Mouse (Mus musculus): ENCODE results near the gene Klhdc2. TPM values are rescaled to one million over a fixed set of nuclear protein-coding genes. Genes with fewer than 3 reads are reported as not detected.

Gene Klhdc2
- polyA plus RNA-seq, 1 experiment from 2014 or later, result 54.2 TPM

GRCm38 (mm10) chr12:69297411-69298150, 1.1 kb downstream of the Klhdc2 start:
- 17% methylated on average over 20 of the region's 20 CpGs for WGBS (ENCODE audit: insufficient replicate concordance)
- Histone ChIP-seq H3K4me1 (ENCODE audit: insufficient read depth) (peaks cover 30% of the 10 kb centered on the region), H3K9me3 (ENCODE audit: low read length) (no peaks in the 10 kb centered on the region), H3K27me3 (ENCODE audit: insufficient read depth, low read length) (no peaks in the 10 kb centered on the region), H3K27ac (ENCODE audit: low read depth) (peak overlapping the region; percentile 97), H3K4me2 (ENCODE audit: low read depth, low read length) (peak overlapping the region; percentile 77), H3K4me3 (ENCODE audit: low read depth, low read length) (peak overlapping the region; percentile 94), H3K36me3 (replicated peaks; ENCODE audit: insufficient read depth, low read length) (peaks cover 24% of the 10 kb centered on the region), H3K9ac (replicated peaks) (peak overlapping the region; percentile 97)
- no peak for DNase-seq
- TF ChIP-seq EP300 (IDR thresholded peaks at IDR 0.05; ENCODE audit: low read depth) (no peak), CTCF (IDR thresholded peaks at IDR 0.05; ENCODE audit: low read depth) (no peak)
- ATAC-seq, result no peak

DNA sequence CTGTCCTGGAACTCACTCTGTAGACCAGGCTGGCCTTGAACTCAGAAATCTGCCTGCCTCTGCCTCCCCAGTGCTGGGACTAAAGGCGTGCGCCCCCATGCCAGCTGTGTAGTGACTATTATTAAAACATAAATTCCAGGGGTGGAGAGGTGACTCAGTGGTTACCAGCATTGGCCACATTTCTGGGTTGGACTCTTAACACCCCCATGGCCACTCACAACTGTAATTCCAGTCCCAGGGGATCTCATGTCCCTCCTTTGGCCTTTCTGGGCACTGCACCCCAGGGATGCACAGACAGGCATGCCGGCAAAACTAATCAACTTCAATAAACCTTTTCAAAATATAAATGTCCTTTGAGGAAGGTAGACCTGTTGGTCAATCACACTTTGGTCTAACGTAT, 1.8 kb downstream of the Klhdc2 start:
- Histone ChIP-seq H3K4me3 (ENCODE audit: low read depth, low read length) (peak overlapping the region; percentile 94), H3K9ac (replicated peaks) (0 out of 2 replicates have a peak overlapping the region, but pooled peaks have one; percentile 4), H3K4me2 (ENCODE audit: low read depth, low read length) (peak overlapping the region; percentile 77), H3K27me3 (ENCODE audit: insufficient read depth, low read length) (no peaks in the 10 kb centered on the region), H3K4me1 (ENCODE audit: insufficient read depth) (peaks cover 28% of the 10 kb centered on the region), H3K9me3 (ENCODE audit: low read length) (no peaks in the 10 kb centered on the region), H3K36me3 (replicated peaks; ENCODE audit: insufficient read depth, low read length) (peaks cover 29% of the 10 kb centered on the region), H3K27ac (ENCODE audit: low read depth) (peak overlapping the region; percentile 97; the same call in 1 of the 2 replicates)
- TF ChIP-seq EP300 (IDR thresholded peaks at IDR 0.05; ENCODE audit: low read depth), result no peak
- TF ChIP-seq CTCF (IDR thresholded peaks at IDR 0.05; ENCODE audit: low read depth), result peak; percentile 31
- 79% methylated on average over 4 of the region's 4 CpGs for WGBS (ENCODE audit: insufficient replicate concordance)
- ATAC-seq (no peak), DNase-seq (no peak)

DNA sequence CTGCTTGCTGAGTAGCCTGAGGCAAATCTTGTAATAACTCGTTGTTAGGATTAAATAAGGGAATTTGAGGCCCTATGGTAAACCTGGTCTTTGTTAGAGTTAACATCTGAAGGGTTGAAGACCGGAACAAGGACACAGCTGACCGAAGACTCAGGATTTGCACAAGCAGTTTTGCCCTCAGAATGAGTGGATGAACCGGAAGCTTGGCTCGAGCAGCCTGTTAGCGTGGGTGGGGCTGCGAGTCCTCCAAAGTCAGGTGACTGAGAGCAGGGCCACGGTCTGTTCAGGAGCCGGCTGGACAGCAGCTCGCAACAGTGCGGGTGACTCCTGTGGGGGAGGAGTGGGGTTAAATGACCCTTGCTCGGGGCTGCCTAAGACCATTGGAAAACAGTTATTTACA, 2.8 kb downstream of the Klhdc2 start:
- peak; percentile 66 for DNase-seq
- TF ChIP-seq EP300 (IDR thresholded peaks at IDR 0.05; ENCODE audit: low read depth) (no peak), CTCF (IDR thresholded peaks at IDR 0.05; ENCODE audit: low read depth) (no peak)
- Histone ChIP-seq H3K36me3 (replicated peaks; ENCODE audit: insufficient read depth, low read length) (peaks cover 37% of the 10 kb centered on the region), H3K9me3 (ENCODE audit: low read length) (no peaks in the 10 kb centered on the region), H3K4me1 (ENCODE audit: insufficient read depth) (peaks cover 28% of the 10 kb centered on the region), H3K4me2 (ENCODE audit: low read depth, low read length) (peak overlapping the region; percentile 77), H3K4me3 (ENCODE audit: low read depth, low read length) (0 out of 2 replicates have a peak overlapping the region, but pooled peaks have one; percentile 94), H3K27ac (ENCODE audit: low read depth) (peak overlapping the region; percentile 68), H3K9ac (replicated peaks) (0 out of 2 replicates have a peak overlapping the region, but pooled peaks have one; percentile 12), H3K27me3 (ENCODE audit: insufficient read depth, low read length) (no peaks in the 10 kb centered on the region)
- WGBS (ENCODE audit: insufficient replicate concordance), result 59% methylated on average over 12 of the region's 12 CpGs
- peak; percentile 38 for ATAC-seq

DNA sequence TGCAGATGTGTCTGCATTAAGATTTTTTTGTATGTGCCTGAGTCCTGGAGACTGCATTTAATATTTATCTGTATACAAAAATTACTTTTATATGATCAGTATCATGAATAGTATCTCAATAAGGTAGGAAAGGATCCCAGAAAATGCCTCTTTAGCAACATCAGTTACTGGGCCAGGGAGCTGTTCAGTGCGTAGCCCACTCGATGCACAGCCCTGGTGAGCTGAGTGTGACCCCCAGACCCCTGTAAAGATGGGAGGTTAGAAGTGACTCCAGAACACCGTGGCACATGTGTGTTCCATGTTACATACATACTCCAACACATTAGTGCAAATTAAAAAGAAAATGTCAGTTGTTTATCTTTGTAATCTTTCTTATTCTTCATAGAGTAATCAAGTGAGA, 3.4 kb downstream of the Klhdc2 start:
- H3K4me3 ChIP-seq (ENCODE audit: low read depth, low read length), result no peak overlapping the region
- H3K9ac ChIP-seq (replicated peaks), result no peak overlapping the region
- peaks cover 26% of the 10 kb centered on the region for H3K4me1 ChIP-seq (ENCODE audit: insufficient read depth)
- no peak overlapping the region for H3K27ac ChIP-seq (ENCODE audit: low read depth)
- no peak for TF ChIP-seq EP300 (IDR thresholded peaks at IDR 0.05; ENCODE audit: low read depth)
- no peak for TF ChIP-seq CTCF (IDR thresholded peaks at IDR 0.05; ENCODE audit: low read depth)
- H3K27me3 ChIP-seq (ENCODE audit: insufficient read depth, low read length), result no peaks in the 10 kb centered on the region
- H3K4me2 ChIP-seq (ENCODE audit: low read depth, low read length), result no peak overlapping the region
- H3K36me3 ChIP-seq (replicated peaks; ENCODE audit: insufficient read depth, low read length), result peaks cover 42% of the 10 kb centered on the region
- ATAC-seq (no peak), DNase-seq (no peak)
- no peaks in the 10 kb centered on the region for H3K9me3 ChIP-seq (ENCODE audit: low read length)
- WGBS (ENCODE audit: insufficient replicate concordance), result 95% methylated on average over 3 of the region's 3 CpGs

DNA sequence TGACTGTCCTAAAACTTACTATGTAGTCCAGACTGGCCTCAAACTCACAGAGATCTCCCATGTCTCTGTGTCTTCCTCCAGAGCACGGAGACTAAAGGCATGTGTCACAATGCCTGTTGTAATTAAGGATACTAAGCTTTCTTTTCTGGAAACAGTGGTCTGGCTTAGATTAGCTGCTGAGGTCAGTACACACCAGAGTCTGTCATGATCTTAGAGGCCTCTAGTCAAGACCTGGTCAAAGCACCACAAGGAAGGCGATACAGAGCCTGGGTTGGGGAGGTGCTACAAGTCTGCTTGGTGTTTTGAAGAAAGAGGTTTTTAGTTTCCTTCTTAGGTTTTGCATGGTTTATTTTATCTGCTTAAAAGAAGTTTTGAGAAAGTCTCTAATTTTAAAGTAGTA, 3.9 kb downstream of the Klhdc2 start:
- WGBS (ENCODE audit: insufficient replicate concordance), result 85% methylated on average over 2 of the region's 2 CpGs
- DNase-seq (no peak), ATAC-seq (no peak)
- peaks cover 22% of the 10 kb centered on the region for H3K4me1 ChIP-seq (ENCODE audit: insufficient read depth)
- H3K27ac ChIP-seq (ENCODE audit: low read depth), result no peak overlapping the region
- no peak overlapping the region for H3K9ac ChIP-seq (replicated peaks)
- no peak overlapping the region for H3K4me3 ChIP-seq (ENCODE audit: low read depth, low read length)
- no peak for TF ChIP-seq EP300 (IDR thresholded peaks at IDR 0.05; ENCODE audit: low read depth)
- TF ChIP-seq CTCF (IDR thresholded peaks at IDR 0.05; ENCODE audit: low read depth), result no peak
- H3K27me3 ChIP-seq (ENCODE audit: insufficient read depth, low read length), result no peaks in the 10 kb centered on the region
- H3K36me3 ChIP-seq (replicated peaks; ENCODE audit: insufficient read depth, low read length), result peaks cover 47% of the 10 kb centered on the region
- no peaks in the 10 kb centered on the region for H3K9me3 ChIP-seq (ENCODE audit: low read length)
- H3K4me2 ChIP-seq (ENCODE audit: low read depth, low read length), result no peak overlapping the region

DNA sequence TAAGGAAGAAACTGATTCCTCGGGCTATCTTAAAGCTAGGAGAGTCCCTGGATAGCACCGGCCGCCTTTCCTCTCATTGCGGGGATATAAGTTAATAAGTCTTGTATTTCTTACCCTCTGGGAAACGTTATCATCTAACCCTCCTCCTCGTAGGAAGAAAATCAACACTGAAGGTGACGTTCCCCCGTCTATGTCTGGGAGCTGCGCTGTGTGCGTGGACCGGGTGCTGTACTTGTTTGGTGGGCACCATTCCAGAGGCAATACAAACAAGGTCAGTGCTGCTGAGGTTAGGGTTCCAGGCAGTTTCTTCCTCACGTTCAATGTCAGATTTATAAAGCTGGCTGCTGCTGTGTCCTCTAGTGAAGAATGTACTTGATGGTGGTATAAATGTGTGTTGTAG, 5.7 kb downstream of the Klhdc2 start:
- H3K4me1 ChIP-seq (ENCODE audit: insufficient read depth), result peaks cover 18% of the 10 kb centered on the region
- DNase-seq, result no peak
- H3K27ac ChIP-seq (ENCODE audit: low read depth), result no peak overlapping the region
- H3K9me3 ChIP-seq (ENCODE audit: low read length), result no peaks in the 10 kb centered on the region
- H3K9ac ChIP-seq (replicated peaks), result no peak overlapping the region
- no peak overlapping the region for H3K4me3 ChIP-seq (ENCODE audit: low read depth, low read length)
- no peak for ATAC-seq
- no peaks in the 10 kb centered on the region for H3K27me3 ChIP-seq (ENCODE audit: insufficient read depth, low read length)
- no peak overlapping the region for H3K4me2 ChIP-seq (ENCODE audit: low read depth, low read length)
- peaks cover 65% of the 10 kb centered on the region for H3K36me3 ChIP-seq (replicated peaks; ENCODE audit: insufficient read depth, low read length)
- WGBS (ENCODE audit: insufficient replicate concordance), result 92% methylated on average over 12 of the region's 12 CpGs
- no peak for TF ChIP-seq CTCF (IDR thresholded peaks at IDR 0.05; ENCODE audit: low read depth)
- no peak for TF ChIP-seq EP300 (IDR thresholded peaks at IDR 0.05; ENCODE audit: low read depth)
